Mouse (Mus musculus): ENCODE results near the gene Gamt. TPM values are rescaled to one million over a fixed set of nuclear protein-coding genes. Genes with fewer than 3 reads are reported as not detected.
"Not testable (repeated sequence)": the region's sequence is repeated elsewhere in the genome, so short reads cannot be mapped to it uniquely, and the experiment has no call there.

Gamt gene
- polyA plus RNA-seq, 1 experiment from 2014 or later: 59.0 TPM

DNA sequence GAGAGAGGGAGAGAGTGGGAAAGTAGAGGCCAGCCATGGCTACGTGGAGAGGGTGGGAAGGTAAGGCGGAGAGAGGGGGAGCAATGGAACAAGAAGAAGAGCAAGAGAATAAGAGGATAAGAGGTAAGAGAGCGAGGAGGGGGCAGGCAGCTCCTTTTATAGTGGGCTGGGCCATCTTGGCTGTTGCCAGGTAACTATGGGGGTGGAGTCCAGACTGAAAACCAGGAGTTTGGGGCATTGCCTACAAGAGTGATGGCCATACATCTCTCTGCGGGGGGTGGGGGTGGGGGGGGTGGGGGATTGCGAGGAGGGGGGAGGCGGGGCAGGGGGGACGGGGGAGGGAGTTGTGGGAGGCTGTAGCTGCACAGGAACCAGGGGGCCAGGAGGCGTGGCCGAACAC, 40.1 kb downstream of the Gamt start:
- no peaks in the 10 kb centered on the region for H3K36me3 ChIP-seq (ENCODE audit: control insufficient read depth, insufficient read depth, low read length)
- no peak overlapping the region for H3K9ac ChIP-seq (ENCODE audit: low read depth, low read length)
- no peaks in the 10 kb centered on the region for H3K27me3 ChIP-seq (ENCODE audit: control insufficient read depth, insufficient read depth, low read length)
- H3K4me3 ChIP-seq (ENCODE audit: low read depth, low read length): no peak overlapping the region
- no peaks in the 10 kb centered on the region for H3K9me3 ChIP-seq (replicated peaks; ENCODE audit: control insufficient read depth, low read length)
- H3K4me1 ChIP-seq (ENCODE audit: control insufficient read depth, insufficient read depth, low read length): peaks cover 5% of the 10 kb centered on the region
- H3K27ac ChIP-seq (ENCODE audit: low read depth, low read length): no peak overlapping the region
- WGBS (ENCODE audit: insufficient replicate concordance): 29% methylated on average over 9 of the region's 9 CpGs
- no peak overlapping the region for H3K4me2 ChIP-seq
- no peak for ATAC-seq (replicated peaks; ENCODE audit: insufficient number of reproducible peaks, low FRiP score, low TSS enrichment)

DNA sequence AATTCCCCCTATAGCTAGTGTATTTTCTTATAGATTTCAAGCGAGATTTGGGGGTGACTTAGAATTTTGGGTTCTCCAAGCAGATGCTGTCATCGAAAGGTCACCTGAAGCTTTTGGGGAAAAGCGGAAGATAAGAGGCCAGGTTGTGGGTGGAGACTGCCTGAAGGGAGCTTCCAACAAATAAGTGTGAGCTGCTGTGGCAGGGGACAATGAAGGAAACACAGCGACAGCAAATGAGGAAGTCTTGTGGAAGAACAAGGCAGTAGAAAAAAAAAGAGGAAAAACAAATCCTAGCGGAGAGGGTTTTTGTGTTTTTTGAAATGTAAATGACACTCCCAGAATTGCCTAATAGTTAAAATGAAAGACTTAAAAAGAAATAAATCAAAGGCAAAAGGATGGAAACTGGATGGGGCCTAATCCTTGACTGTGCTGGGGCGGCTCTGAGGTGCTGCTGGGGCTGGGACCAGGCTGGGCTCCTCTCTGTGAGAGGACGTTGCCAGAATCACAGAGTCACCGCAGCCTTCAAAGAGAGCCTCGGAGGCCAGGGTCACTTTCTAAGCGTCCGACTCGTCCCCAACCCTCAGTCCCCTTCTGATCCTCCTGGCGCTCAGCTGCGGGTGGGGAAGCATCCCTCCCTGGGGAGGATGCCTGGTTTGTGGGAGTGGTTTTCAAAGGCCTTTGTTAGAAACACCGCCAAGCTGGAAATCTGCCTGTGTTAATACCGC, 45.6 kb downstream of the Gamt start:
- no peak overlapping the region for H3K4me3 ChIP-seq (ENCODE audit: low read depth, low read length)
- H3K27ac ChIP-seq (ENCODE audit: low read depth, low read length): no peak overlapping the region
- no peaks in the 10 kb centered on the region for H3K36me3 ChIP-seq (ENCODE audit: control insufficient read depth, insufficient read depth, low read length)
- no peak overlapping the region for H3K4me2 ChIP-seq
- ATAC-seq (replicated peaks; ENCODE audit: insufficient number of reproducible peaks, low FRiP score, low TSS enrichment): no peak
- no peaks in the 10 kb centered on the region for H3K9me3 ChIP-seq (replicated peaks; ENCODE audit: control insufficient read depth, low read length)
- H3K4me1 ChIP-seq (ENCODE audit: control insufficient read depth, insufficient read depth, low read length): no peaks in the 10 kb centered on the region
- H3K9ac ChIP-seq (ENCODE audit: low read depth, low read length): no peak overlapping the region
- 29% methylated on average over 16 of the region's 16 CpGs for WGBS (ENCODE audit: insufficient replicate concordance)
- no peaks in the 10 kb centered on the region for H3K27me3 ChIP-seq (ENCODE audit: control insufficient read depth, insufficient read depth, low read length)

DNA sequence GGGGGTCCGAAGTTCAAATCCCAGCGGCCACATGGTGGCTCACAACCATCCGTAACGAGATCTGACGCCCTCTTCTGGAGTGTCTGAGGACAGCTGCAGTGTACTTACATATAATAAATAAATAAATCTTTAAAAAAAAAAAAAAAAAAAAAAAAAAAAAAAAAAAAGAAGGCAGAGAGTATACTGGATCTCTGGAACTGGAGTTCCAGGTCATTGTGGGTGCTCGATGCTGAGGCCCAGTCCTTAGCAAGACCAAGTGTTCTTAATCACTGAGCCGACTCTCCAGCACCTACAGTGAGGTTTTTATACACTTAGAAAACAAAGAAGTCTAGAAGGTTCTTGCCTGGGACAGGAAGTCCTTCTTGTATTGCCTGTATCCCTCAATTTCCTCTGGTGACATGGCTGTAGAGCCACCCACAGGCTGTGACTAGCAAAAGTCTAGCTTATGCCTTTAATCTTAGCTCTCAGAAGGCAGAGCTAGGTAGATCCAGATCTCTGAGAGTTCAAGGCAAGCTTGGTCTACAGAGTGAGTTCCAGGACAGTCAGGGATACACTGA, 49.2 kb downstream of the Gamt start:
- H3K36me3 ChIP-seq (ENCODE audit: control insufficient read depth, insufficient read depth, low read length); H3K4me2 ChIP-seq; H3K4me1 ChIP-seq (ENCODE audit: control insufficient read depth, insufficient read depth, low read length); H3K27ac ChIP-seq (ENCODE audit: low read depth, low read length); H3K27me3 ChIP-seq (ENCODE audit: control insufficient read depth, insufficient read depth, low read length); H3K4me3 ChIP-seq (ENCODE audit: low read depth, low read length); H3K9ac ChIP-seq (ENCODE audit: low read depth, low read length); ATAC-seq (replicated peaks; ENCODE audit: insufficient number of reproducible peaks, low FRiP score, low TSS enrichment); H3K9me3 ChIP-seq (replicated peaks; ENCODE audit: control insufficient read depth, low read length): not testable (repeated sequence)
- WGBS (ENCODE audit: insufficient replicate concordance): 62% methylated on average over 7 of the region's 7 CpGs

DNA sequence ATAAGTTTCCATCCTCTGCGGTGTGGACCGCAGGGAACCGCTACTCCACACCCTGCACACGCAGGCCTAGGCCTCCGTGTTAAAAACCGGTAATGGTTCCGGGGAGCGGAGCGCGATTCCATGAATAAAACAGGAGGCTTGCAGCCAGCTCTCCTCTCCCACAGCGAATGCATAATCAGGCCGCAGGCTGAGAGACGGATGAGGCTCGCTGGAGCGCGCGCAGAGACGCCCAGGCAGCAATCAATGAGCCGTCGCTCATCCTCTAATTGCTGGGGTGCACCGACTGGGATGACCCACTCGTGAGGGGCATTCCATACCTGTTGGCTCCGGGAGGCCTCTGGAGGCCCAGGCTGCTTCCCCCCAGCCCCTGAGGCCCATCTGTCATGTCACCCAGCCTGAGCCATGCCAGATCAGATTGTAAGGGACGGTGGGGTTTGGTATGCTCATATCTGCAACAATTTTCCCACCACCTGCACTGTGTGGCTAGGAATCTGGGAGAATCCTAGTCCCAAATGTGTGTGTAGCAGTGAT, 51.9 kb downstream of the Gamt start:
- peaks cover 4% of the 10 kb centered on the region; the same call in 1 of the 2 replicates for H3K4me1 ChIP-seq (ENCODE audit: control insufficient read depth, insufficient read depth, low read length)
- peak overlapping the region; percentile 49 for H3K4me2 ChIP-seq
- H3K9ac ChIP-seq (ENCODE audit: low read depth, low read length): no peak overlapping the region
- H3K4me3 ChIP-seq (ENCODE audit: low read depth, low read length): no peak overlapping the region
- no peak for ATAC-seq (replicated peaks; ENCODE audit: insufficient number of reproducible peaks, low FRiP score, low TSS enrichment)
- H3K27me3 ChIP-seq (ENCODE audit: control insufficient read depth, insufficient read depth, low read length): 0 out of 2 replicates have a peak, but pooled peaks cover 3% of the 10 kb centered on the region
- no peaks in the 10 kb centered on the region for H3K36me3 ChIP-seq (ENCODE audit: control insufficient read depth, insufficient read depth, low read length)
- H3K9me3 ChIP-seq (replicated peaks; ENCODE audit: control insufficient read depth, low read length): no peaks in the 10 kb centered on the region
- H3K27ac ChIP-seq (ENCODE audit: low read depth, low read length): no peak overlapping the region
- WGBS (ENCODE audit: insufficient replicate concordance): 15% methylated on average over 24 of the region's 24 CpGs

DNA sequence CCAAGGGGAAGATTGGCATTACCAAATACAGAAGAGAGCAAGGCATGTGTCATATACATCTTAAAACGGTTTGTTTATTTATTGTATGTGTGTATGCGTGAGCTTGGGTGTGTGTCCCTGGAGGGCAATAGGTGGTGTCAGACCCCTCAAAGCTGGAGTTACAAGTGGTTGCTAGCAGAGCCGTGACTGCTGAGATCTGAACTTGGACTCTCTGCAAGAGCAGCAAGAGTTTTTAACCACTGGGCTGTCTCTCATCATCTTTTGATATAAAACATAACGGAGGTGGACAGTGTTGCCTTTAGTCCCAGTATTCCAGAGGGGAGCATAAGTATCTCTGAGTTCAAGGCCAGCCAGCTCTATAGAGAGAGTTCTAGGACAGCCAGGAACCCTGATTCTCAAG, 52.6 kb downstream of the Gamt start:
- Histone ChIP-seq H3K4me2 (no peak overlapping the region), H3K4me3 (ENCODE audit: low read depth, low read length) (no peak overlapping the region), H3K36me3 (ENCODE audit: control insufficient read depth, insufficient read depth, low read length) (no peaks in the 10 kb centered on the region), H3K27me3 (ENCODE audit: control insufficient read depth, insufficient read depth, low read length) (0 out of 2 replicates have a peak, but pooled peaks cover 3% of the 10 kb centered on the region), H3K9ac (ENCODE audit: low read depth, low read length) (no peak overlapping the region), H3K4me1 (ENCODE audit: control insufficient read depth, insufficient read depth, low read length) (peaks cover 4% of the 10 kb centered on the region; the same call in 1 of the 2 replicates), H3K27ac (ENCODE audit: low read depth, low read length) (no peak overlapping the region), H3K9me3 (replicated peaks; ENCODE audit: control insufficient read depth, low read length) (no peaks in the 10 kb centered on the region)
- 67% methylated on average over 4 of the region's 4 CpGs for WGBS (ENCODE audit: insufficient replicate concordance)
- no peak for ATAC-seq (replicated peaks; ENCODE audit: insufficient number of reproducible peaks, low FRiP score, low TSS enrichment)

Small RNAs within 50 kb of the gene (microRNA-seq; reads per million reads assigned to microRNA genes)
- gene Mir6911 (ENCODE audit: borderline number of aligned reads): 0.68 reads per million, percentile 4 among the genes with 10 or more reads in this experiment

Other genes starting within 250 kb of the Gamt start
- 6.2 and 7.5 TPM in 2 replicates for gene Arhgap45, start 244.4 kb downstream of the Gamt start, polyA plus RNA-seq (2014; fragmentation: Nextera tagmentation; extraction: Ambion mirVana)
- gene Polr2e, start 221.2 kb downstream of the Gamt start, polyA plus RNA-seq (2014; fragmentation: Nextera tagmentation; extraction: Ambion mirVana): 160 and 182 TPM in 2 replicates
- 711 and 729 TPM in 2 replicates for gene Gpx4, start 213.8 kb downstream of the Gamt start, polyA plus RNA-seq (2014; fragmentation: Nextera tagmentation; extraction: Ambion mirVana)
- gene Sbno2, start 155.4 kb downstream of the Gamt start, polyA plus RNA-seq (2014; fragmentation: Nextera tagmentation; extraction: Ambion mirVana): 8.4 and 9.6 TPM in 2 replicates
- 16.5 and 20.0 TPM in 2 replicates for gene Stk11, start 145.2 kb downstream of the Gamt start, polyA plus RNA-seq (2014; fragmentation: Nextera tagmentation; extraction: Ambion mirVana)
- 772 and 785 TPM in 2 replicates for gene Atp5d, start 122.4 kb downstream of the Gamt start, polyA plus RNA-seq (2014; fragmentation: Nextera tagmentation; extraction: Ambion mirVana)
- gene Cbarp, start 120.2 kb downstream of the Gamt start, polyA plus RNA-seq (2014; fragmentation: Nextera tagmentation; extraction: Ambion mirVana): 2.5 and 2.7 TPM in 2 replicates
- 29.5 and 31.9 TPM in 2 replicates for gene Midn, start 112.7 kb downstream of the Gamt start, polyA plus RNA-seq (2014; fragmentation: Nextera tagmentation; extraction: Ambion mirVana)
- 49.1 and 52.7 TPM in 2 replicates for gene Cirbp, start 95.0 kb downstream of the Gamt start, polyA plus RNA-seq (2014; fragmentation: Nextera tagmentation; extraction: Ambion mirVana)
- 9.6 and 12.4 TPM in 2 replicates for gene 1600002K03Rik, start 88.1 kb downstream of the Gamt start, polyA plus RNA-seq (2014; fragmentation: Nextera tagmentation; extraction: Ambion mirVana)
- 13.9 and 14.8 TPM in 2 replicates for gene Efna2, start 81.5 kb downstream of the Gamt start, polyA plus RNA-seq (2014; fragmentation: Nextera tagmentation; extraction: Ambion mirVana)
- gene Mum1, start 34.6 kb downstream of the Gamt start, polyA plus RNA-seq (2014; fragmentation: Nextera tagmentation; extraction: Ambion mirVana): 34.6 and 38.2 TPM in 2 replicates
- gene Ndufs7, start 11.9 kb downstream of the Gamt start, polyA plus RNA-seq (2014; fragmentation: Nextera tagmentation; extraction: Ambion mirVana): 499 and 501 TPM in 2 replicates
- gene Dazap1, start 474 bp upstream of the Gamt start, polyA plus RNA-seq (2014; fragmentation: Nextera tagmentation; extraction: Ambion mirVana): 28.4 and 29.9 TPM in 2 replicates
- 702 and 828 TPM in 2 replicates for gene Rps15, start 31.4 kb upstream of the Gamt start, polyA plus RNA-seq (2014; fragmentation: Nextera tagmentation; extraction: Ambion mirVana)
- gene Apc2, start 35.0 kb upstream of the Gamt start, polyA plus RNA-seq (2014; fragmentation: Nextera tagmentation; extraction: Ambion mirVana): 0.55 and 0.69 TPM in 2 replicates
- 29.7 and 31.0 TPM in 2 replicates for gene 2310011J03Rik, start 59.5 kb upstream of the Gamt start, polyA plus RNA-seq (2014; fragmentation: Nextera tagmentation; extraction: Ambion mirVana)
- 0.77 and 1.6 TPM in 2 replicates for gene Pcsk4, start 68.5 kb upstream of the Gamt start, polyA plus RNA-seq (2014; fragmentation: Nextera tagmentation; extraction: Ambion mirVana)
- gene Reep6, start 68.9 kb upstream of the Gamt start, polyA plus RNA-seq (2014; fragmentation: Nextera tagmentation; extraction: Ambion mirVana): 4.9 and 7.3 TPM in 2 replicates
- gene Adamtsl5, start 87.4 kb upstream of the Gamt start, polyA plus RNA-seq (2014; fragmentation: Nextera tagmentation; extraction: Ambion mirVana): 2.4 and 3.7 TPM in 2 replicates
- gene Plk5, start 95.4 kb upstream of the Gamt start, polyA plus RNA-seq (2014; fragmentation: Nextera tagmentation; extraction: Ambion mirVana): not detected in 2 replicates
- gene Mex3d, start 126.6 kb upstream of the Gamt start, polyA plus RNA-seq (2014; fragmentation: Nextera tagmentation; extraction: Ambion mirVana): 4.0 and 6.4 TPM in 2 replicates
- 151 and 171 TPM in 2 replicates for gene Mbd3, start 138.5 kb upstream of the Gamt start, polyA plus RNA-seq (2014; fragmentation: Nextera tagmentation; extraction: Ambion mirVana)
- gene Uqcr11, start 145.8 kb upstream of the Gamt start, polyA plus RNA-seq (2014; fragmentation: Nextera tagmentation; extraction: Ambion mirVana): 1,161 and 1,177 TPM in 2 replicates
- 66.1 and 69.8 TPM in 2 replicates for gene Tcf3, start 172.6 kb upstream of the Gamt start, polyA plus RNA-seq (2014; fragmentation: Nextera tagmentation; extraction: Ambion mirVana)
- 0.04 TPM in 1 of 2 replicates, not detected in the other for gene Onecut3, start 233.8 kb upstream of the Gamt start, polyA plus RNA-seq (2014; fragmentation: Nextera tagmentation; extraction: Ambion mirVana)

Data from heart, embryonic 11.5 days (tissue).